Mouse (Mus musculus): ENCODE measurements around the gene Gpx3.

GRCm38 (mm10) chr11:54932540-54932939, 30.3 kb downstream of the Gpx3 start:
- TF ChIP-seq CTCF (IDR thresholded peaks at IDR 0.05; ENCODE audit: borderline replicate concordance, insufficient read depth, low read depth, low read length) (no peak), POLR2A (IDR thresholded peaks at IDR 0.05; ENCODE audit: borderline replicate concordance, insufficient read depth, low read length) (no peak)

Data from cerebellum, adult 2 months (tissue).